Mouse (Mus musculus) heart, postnatal 14 days (tissue): ENCODE results near the gene Nkain1. TPM values are rescaled to one million over a fixed set of nuclear protein-coding genes. Genes with fewer than 3 reads are reported as not detected.

ENCODE experiments used
- DNase-seq, 2 experiments: peaks; one replicate each; pipeline ENCODE4 v3.0.0; 2021 to 2022
- intact Hi-C: fragments of 180-260 bp; cut with DNase I; formaldehyde crosslinking; loops from one replicate; pipeline ENCODE4 v1.15.1; 2025
- total RNA-seq, 2 experiments: library from RNA; stranded (reverse); gene quantifications; 2 replicates each; pipeline ENCODE4 v1.2.3; 2021

Nkain1 gene
- total RNA-seq, 2 experiments from 2014 or later, result 3.7 to 5.8 TPM

DNA sequence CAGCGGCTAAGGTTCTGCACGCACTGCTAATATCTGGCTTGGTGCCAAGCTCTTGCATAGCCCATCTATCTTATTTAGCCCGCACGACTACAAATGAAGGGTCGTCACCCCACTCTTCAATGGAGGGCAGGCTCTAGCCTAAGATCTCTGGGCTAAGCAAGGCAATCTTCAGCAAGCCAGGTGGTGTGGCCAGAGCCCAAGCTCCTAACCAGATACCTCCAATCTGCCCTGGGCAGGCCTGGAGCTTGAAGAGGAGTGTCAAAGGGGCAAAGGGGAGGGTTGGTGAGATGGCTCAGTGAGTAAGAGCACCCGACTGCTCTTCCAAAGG lies 20.9 kb downstream of the Nkain1 start:
- intact Hi-C loops, result no loop called here
- no peak for DNase-seq

DNA sequence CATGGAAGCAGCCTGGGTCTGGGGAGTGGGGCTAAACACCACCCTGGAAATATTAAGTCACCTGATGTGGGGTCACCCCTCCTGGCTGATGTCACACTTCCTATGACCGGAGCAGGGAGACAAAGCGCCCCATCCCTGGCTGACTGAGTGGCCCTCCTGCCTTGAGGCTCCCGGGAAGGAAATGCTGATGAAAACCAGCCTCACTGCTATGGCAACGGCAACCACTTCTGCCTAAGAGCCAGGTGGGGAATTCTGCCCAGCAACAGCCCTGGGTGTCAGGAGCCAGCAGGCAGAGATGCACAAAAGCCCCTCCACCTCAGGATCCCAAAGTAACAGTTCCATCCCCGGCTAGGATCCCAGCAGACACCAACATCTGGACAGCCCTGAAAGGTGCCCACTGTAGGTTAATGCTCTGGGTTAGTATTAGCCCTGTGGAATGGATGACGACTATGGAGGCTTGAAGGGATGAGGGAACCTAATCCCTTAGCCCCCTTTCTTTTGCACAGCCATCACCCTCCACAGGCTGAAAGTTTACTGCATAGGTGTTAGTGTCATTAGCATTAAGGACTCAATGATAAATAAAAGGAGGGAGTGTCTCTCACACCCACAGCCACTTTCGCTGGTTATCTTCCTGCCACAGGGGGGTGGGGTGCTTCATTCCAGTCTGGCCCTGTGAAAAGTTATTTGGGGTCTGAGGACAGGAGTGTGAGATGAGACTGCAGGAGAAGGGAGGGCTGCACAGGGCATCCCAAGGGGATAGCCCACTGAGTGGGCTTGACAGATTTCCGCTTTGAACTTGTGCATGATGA lies 21.5 kb downstream of the Nkain1 start:
- intact Hi-C loops, result no loop called here
- DNase-seq, result no peak

DNA sequence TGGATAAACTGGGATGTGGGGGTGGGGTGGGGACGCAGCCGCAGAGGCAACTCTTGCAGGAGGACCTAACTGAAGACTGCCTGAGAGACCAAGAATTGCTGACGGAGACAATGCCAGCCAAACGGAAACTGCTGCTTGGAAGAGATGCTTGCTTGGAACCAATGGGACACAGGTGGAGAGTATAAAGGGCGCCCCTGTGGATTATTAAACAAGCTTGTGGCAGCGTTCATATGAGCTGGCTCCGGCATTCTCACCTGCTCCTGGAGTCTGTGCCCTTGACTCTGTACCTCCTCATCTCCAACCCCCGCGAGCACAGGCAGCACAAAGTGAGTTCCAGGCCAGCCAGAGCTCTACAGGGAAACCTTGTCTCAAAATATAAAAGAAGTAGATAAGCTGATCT lies 23.5 kb downstream of the Nkain1 start:
- DNase-seq, result no peak
- intact Hi-C loops, result no loop called here

DNA sequence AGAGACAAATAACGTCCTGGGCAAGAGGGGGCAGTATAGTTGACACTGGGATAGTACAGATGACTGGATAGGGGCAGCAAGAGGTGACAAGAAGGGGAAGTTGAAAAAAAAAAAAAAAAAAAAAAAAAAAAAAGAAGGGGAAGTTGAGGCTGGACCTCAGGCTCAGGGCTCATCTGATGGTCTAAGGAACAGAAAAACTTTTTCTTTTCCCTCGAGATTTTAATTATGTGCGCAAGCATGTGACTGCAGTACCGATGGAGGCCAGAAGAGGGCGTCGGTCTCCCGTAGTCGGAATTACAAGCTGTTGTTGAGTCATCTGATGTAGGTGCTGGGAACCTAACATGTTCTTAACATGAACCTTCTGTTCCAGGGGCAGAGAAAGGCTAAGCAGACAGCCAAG lies 24.8 kb downstream of the Nkain1 start:
- no peak for DNase-seq
- intact Hi-C loops, result no loop called here

DNA sequence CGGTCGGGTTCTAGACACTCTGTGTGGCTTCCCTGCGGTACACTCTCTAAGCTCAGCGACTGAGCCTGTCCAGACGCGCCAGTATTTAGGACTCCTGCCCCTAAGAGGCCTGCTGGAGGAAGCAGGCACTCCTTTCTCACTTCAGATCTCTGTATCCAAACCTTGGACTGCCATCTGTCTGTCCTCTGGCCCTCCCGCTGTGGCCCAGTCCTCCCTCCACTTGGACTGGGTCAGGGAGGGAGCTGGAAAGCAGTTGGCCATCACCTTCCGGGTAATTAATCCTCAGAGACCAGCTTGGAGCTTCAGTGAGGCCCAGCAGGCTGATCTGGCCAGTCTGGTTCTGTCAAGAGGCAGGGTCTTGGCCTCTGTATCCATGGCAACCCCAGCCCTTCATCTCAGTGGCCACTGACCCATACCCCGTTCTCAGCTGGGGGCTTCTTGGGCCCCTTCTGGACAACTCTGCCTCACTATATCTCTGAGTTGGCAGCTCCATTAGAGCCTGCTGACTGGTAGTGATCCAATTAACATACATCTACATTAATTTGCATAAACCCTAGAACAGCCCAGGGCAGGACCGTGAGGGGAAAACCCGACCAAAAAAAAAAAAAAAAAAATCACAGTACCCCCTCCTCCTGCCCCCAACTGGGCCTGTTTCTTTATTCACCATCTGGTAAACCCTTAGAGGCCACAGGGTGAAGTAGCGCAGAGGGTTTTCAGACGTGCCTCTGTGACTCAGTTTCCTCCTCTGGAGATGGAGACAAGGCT lies 27.0 kb downstream of the Nkain1 start:
- DNase-seq, result no peak
- intact Hi-C loops, result no loop called here

DNA sequence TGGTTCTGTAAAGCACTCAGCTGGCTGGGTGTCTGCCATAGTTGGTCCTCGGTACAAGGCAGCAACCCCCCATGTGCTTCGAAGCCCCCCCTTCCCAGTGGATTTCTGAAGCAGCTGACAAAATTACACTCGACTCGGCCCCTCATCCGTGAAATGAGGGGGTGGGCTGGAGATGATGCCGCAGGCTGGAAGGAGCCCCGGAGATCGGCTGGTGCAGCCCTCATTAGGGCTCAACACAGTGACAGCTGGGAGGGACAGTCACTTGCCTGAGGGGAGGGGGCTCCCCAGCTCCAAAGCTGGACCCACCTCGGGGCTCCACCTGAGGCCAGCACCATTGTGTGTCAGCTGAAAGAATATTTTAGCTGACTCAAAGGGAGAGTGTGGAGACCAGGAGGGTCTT lies 29.6 kb downstream of the Nkain1 start:
- no peak for DNase-seq
- intact Hi-C loops, result no loop called here

DNA sequence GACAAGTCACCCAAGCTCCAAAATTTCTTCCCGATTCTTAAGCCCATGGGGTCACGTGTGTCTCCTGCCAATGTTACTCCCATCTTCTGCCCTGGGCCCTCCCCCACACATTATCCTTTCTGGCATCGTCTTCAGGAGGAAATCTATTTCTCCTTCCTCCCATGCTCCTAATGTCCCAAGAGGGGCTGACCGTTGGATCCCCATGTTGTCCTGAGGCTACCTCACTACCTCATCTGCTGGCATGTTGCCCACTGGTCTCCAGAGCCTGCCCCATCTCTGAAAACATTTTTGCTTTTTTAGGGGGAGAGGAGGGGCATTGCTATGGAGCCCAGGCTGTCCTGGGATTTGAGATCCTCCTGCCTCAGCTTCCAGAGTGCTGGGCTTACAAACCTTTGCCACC lies 30.9 kb downstream of the Nkain1 start:
- DNase-seq, result no peak
- intact Hi-C loops, result no loop called here

DNA sequence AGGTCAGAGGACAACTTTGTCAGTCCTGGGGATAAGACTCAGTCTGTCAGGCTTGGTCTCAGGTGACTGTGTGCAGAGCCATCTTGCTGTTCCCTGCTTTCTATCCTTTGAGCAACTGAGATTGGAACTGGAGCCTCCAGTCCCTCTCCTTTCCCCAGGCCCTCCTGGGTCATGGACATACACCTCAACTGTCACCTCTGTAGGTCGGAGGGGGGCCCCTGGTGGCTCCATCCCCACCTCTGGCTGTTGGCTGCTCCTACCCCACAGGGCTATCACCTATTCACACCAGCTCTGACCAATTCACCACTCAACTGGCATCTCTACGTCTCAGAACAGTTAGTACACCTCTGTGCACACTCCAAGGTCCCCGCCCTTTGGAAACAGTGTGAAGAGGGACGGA lies 33.1 kb downstream of the Nkain1 start:
- intact Hi-C loops, result no loop called here
- DNase-seq, result no peak

DNA sequence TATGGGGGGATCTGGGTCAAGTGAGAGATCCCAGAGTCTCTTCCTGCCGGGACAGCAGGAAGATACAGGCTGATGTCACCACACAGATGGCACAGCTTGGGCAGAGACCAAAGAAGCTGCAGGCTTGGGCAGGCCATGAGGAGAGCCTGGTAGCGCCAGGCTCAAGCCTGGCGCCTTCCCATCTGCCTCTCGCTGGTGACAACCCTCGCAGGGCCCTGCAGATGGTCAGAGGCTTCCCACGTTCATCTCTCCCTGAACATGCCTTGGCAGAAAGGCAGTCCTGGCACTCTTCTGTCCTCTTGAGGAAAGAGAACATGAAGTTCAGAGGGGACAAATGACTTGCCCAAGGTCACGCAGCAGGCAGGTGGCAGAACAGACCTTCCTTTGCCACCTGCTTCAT lies 34.3 kb downstream of the Nkain1 start:
- DNase-seq, result no peak
- intact Hi-C loops, result no loop called here

DNA sequence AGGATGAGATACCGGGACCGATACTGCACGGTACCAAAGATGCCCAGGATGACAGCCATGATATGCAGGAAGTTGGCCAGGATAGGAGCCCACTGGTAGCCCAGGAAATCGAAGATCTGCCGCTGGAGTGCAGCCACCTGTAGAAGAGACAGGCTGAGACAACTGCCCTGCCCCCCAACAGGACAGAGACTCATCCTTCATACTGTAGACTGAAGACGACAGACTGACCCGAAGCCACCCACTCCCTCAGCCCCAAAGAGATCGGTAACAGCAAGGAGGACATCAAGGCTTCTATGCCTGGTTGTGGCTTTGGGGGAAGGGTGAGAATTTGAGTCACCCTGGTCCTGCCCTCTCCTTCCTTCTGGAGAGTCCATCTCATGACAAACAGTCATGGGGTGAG lies 34.9 kb downstream of the Nkain1 start:
- intact Hi-C loops, result no loop called here
- DNase-seq, result no peak

DNA sequence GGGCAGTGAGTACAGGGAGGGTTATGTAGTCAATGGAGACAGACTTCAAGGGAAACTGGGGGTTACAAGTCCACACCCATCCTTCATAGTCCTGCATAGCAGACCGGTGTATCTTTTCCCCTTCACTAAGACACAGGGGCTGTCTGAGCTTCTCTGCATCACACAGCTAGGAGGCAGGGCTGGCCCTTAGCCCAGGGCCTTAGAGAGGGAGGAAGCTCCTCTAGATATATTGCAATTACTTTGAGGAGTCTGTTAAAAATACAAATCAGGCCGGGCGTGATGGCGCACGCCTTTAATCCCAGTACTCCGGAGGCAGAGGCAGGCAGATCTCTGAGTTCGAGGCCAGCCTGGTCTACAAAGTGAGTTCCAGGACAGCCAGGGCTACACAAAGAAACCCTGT lies 36.6 kb downstream of the Nkain1 start:
- DNase-seq, result no peak
- intact Hi-C loops, result no loop called here

DNA sequence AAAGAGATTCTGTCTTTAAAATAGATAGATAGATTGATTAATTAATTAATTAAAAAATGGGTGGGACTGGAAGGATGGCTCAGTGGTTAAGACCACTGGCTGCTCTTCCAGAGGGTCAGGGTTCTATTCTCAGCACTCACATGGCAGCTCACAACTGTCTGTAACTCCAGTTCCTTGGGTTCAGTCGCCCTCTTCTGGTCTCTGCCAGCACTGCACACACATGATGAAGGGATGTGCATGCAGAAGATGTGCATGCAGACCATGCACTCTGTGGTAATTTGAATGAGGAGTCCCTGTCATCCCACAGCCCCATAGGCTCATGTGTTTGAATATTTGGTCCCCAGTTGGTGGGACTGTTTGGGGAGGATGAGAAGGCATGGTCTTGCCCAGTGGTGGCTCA lies 38.2 kb downstream of the Nkain1 start:
- intact Hi-C loops, result no loop called here
- no peak for DNase-seq

DNA sequence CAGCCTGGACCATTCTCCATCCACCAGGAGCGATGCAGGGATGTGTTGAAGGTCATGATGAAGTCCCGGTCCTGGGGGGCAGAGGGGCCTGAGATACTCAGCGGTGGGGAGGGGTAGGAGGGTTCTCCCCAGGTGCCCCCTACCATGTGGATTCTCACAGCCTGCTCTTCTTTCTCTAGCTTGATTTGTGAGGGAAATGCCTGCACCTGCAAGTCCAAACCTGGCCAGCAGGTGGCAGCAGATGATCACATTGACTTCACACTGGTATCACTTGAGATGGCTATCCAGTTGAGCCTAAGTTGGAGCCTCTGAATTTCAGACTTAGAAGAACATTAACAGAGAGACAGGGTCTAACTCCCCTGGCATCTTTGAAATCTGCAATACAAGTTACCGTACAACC lies 40.0 kb downstream of the Nkain1 start:
- peak; percentile 83 to 90 for DNase-seq
- intact Hi-C loops, result loop anchor here (1.0 kb wide), 1 partner anchor 193 kb away; no protein-coding TSS in a partner anchor

DNA sequence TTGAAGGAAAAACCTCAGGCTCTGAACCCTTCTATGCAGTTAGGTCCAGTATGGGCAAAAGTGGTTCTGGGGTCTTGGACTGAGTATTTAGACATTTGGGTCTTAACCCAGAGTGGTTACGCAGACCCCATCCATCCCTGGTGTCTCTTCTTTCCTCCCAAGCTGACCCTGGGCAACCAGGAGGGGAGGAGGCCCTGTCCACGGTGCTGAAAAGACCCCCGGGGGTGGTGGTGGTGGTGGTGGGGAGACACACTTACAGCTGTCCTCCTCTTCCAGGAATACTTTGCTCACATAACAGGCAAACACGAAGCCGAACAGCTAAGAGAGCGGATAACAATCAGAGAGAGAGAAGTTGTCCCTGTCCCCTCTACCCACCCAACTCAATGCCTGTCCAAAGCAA lies 41.6 kb downstream of the Nkain1 start:
- intact Hi-C loops, result no loop called here
- DNase-seq, result no peak

DNA sequence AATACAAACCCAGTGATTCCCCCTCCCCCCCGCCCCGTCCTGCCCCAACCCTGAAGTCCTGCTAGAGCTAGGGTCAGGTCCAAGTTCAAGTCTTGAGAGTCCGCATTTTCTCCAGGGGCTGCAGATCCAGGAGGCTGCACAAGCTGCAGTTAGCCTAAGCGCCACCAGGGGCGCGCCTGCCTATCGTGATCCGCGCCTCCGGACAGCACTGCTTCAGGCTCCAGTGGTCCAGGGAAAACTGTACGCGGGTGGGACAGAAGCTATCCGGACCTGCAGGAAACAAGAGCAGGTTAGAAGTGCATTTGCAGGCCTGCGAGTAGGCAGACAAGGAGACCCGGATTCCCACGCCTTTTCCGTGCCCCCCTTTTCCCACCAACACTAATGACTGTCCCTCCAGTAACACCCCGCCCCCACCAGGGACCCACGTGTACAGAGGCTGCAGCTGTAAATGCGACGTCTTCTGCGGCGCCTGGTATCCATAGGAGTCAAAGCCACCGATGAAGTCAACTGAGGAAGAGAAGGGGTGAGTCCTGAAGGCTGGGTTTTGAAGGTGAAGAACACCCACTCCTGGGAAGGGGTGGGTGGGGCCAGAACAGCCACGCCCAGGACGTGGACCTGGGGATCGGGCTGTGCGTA lies 42.2 kb downstream of the Nkain1 start:
- DNase-seq, result peak; percentile 79 to 89
- intact Hi-C loops, result no loop called here

DNA sequence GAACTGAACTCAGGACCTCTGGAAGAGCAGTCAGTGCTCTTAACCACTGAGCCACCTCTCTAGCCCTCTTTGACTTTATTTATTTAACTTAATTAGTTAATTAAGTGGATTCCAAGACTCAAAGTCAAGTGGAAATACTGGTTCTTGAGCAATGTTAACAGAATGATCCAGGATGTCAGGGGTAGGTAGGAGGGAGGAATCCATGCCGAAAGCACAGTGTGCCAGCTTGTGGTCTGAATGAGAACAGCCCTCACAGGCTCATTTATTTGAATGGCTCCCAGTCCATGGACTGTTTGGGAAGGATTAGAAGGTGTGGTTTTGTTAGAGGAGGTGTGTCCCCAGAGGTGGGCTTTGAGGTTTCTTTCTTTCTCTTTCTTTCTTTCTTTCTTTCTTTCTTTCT lies 46.2 kb downstream of the Nkain1 start:
- intact Hi-C loops, result no loop called here
- no peak for DNase-seq

DNA sequence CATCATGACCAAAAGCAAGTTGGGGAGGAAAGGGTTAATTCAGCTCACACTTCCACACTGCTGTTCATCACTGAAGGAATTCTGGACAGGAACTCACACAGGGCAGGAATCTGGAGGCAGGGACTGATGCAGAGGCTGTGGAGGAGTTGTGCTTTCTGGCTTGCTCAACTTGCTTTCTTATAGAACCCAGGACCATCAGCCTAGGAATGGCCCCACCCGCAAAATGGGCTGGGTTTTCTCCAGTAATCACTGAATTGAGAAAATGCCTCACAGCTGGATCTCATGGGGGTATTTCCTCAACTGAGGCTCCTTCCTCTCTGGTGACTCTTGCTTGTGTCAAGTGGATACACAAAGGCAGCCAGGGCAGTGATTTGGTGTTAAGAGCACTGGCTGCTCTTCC lies 48.9 kb downstream of the Nkain1 start:
- no peak for DNase-seq
- intact Hi-C loops, result no loop called here

DNA sequence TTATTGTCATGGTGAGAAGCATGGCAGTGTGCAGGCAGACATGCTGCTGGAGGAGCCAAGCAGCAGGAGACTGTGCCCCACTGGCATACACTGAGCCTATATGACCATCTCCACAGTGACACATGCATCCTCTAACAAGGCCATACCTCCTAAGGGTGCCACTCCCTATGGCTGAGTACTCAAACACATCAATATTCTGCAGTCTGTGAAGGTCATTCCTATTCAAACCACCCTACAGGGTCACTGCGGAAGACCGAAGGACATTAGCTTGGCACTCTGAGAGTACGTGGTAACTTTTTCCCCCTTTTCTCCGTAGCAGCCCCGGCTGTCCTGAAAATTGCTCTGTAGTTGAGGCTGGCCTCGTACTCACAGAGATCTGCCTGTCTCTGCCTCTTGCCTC lies 52.5 kb downstream of the Nkain1 start:
- DNase-seq, result no peak
- intact Hi-C loops, result no loop called here

DNA sequence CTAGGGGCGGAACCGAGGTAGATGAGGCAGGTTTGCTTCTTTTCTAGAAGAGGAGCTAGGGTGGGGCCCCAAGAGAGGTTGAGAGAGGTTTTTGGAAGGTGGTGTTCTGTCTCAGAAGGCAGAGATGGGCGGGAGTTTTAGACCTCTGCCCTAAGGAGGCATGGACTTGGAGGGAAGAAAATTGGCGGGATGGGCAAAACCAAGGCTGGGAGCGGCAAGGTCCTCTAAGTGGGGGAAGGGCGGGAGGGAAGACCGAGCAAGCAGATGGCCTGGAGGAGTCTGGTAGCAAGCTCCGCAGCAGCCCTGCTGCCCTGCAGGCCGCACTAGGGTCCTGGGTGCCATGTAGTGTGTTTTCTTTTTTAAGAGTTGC lies 53.5 kb downstream of the Nkain1 start:
- no peak for DNase-seq
- intact Hi-C loops, result no loop called here

DNA sequence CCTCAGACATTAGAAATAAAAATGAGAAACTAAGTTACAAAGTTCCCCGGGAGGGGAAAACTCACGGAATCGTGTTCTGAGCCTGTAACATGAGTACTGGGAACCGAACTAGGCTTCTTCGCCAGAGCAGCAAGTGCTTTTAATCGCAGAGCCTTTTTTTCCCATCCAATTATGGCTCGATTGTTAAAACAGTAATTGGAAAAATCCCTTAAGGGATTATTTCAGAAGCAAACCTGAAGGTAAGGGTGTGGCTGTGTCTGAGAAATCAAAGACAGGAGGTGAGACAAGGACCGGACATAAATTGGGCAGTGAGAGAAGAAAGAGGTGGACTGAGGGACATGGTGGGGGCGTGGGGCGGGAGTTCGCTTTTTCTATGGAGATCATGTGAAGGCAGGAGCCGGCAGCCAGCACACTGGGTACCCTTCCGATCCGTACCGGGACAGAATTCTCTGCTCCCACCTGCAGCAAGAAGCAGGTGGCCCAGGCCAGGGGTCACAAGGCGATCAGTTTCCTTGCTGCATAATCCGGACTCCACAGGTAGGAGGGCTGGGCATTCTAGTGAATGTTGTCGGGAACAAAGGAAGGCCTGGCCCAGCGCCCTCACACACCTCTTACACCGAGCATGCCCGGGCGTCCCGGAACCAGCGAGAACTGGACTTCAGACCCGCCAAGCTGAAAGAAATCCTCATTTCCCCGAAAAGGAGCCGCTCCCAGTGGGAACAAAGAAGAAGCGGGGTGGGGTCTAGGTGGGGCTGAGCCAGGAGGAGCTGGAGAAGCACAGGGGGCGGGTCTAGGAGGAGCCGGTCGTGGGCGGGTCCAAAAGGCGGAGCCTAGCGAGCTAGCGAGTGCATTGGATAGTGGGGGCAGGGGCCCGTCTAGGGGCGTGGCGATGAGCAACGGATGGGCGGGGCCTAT lies 54.1 kb downstream of the Nkain1 start:
- intact Hi-C loops, result no loop called here
- DNase-seq, result peak; percentile 87 to 93

DNA sequence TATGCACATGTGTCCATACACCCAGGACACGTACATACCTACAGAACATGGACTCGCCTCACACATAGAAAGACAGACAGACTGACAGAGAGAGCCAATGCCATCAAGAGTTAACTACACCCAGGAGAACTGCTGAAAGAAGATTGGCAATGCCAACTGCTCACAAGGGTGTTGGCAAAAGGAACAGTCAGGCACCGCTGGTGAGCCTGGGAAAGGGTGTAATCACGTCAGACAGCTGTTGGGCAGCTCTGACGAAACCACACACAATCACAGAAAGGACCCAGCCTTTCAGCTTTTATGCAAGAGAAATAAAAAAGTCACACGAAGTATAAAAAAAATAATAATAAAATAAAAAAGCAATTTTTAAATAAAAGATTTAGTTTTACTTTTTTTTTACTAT lies 57.5 kb downstream of the Nkain1 start:
- intact Hi-C loops, result no loop called here
- DNase-seq, result peak in 1 of 2 experiments; percentile 22
